Mouse (Mus musculus) stomach, embryonic 15.5 days (tissue): ENCODE measurements around the gene Smim15. TPM values are rescaled to one million over a fixed set of nuclear protein-coding genes. Genes with fewer than 3 reads are reported as not detected.

Experiments
- polyA plus RNA-seq: library from polyadenylated mRNA; unstranded; fragments of >200 nt; fragmentation: Nextera tagmentation; extraction: Ambion mirVana; gene quantifications from 2 replicates; pipeline ENCODE4 v1.2.1, GENCODE M21; 2015

Smim15 gene
- polyA plus RNA-seq, 1 experiment from 2014 or later, result 59.7 TPM

Other genes starting within 250 kb of the Smim15 start
- gene Ndufaf2, start 114.2 kb downstream of the Smim15 start, polyA plus RNA-seq, result 68.6 and 72.9 TPM in 2 replicates
- 14.5 and 15.0 TPM in 2 replicates for gene Ercc8, start 114.3 kb downstream of the Smim15 start, polyA plus RNA-seq
- 25.2 and 25.4 TPM in 2 replicates for gene Elovl7, start 170.0 kb downstream of the Smim15 start, polyA plus RNA-seq